Comparison of ENCODE assay signal across 8 mouse cellular contexts in the genomic region with DNA sequence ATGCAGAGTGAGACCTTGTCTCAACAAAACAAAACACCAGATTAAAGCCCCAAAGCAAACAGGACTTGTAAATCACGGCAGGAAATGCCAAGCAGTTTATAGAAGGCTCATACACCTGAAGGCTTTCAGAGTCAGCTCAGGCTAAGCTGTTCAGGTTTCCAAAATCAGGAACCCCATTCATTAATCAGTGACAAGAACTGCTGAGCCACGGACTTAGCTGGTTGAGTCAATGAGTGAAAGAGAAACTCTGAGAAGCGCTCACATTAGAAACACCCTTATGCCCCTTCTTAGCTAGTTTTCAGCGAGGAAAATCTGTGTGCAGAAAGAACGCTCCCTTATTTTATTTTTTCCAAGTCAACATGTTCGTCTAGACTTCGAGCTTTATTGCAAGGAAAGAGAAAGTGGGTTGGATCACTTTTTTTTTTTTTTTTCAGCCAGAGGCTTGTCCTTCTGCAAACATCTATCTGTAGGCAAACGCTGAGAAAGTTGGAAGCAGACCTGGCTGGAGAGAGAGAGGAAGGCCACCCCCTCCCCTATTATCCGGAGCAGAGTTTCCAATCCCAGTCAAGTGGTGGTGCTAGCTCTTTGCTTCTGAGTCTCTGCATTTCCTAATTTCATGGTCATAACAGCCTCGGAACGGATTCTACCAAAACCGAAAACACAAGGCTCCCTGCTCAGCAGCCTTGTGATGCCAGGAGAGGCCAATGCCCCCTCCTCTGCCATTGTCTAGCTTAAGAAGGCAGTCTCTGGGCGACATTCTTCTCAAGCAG. TPM values are rescaled to one million over a fixed set of nuclear protein-coding genes. Genes with fewer than 3 reads are reported as not detected.
DNase-seq lines count a peak whose midpoint lies in the region; ATAC-seq lines count a peak whose summit lies in the region.

A gene (plus strand): TSS at position 208 of the 770 bp plus-strand sequence.

- ATAC-seq in embryonic facial prominence, embryonic 15.5 days (ENCODE audit: insufficient number of reproducible peaks, low FRiP score, low TSS enrichment, low read depth): no peak
- peak; percentile 10; the same call in 1 of the 2 replicates for ATAC-seq in megakaryocyte-erythroid progenitor cell, adult 5-6 weeks (replicated peaks; ENCODE audit: low FRiP score, low TSS enrichment, poor library complexity, severe bottlenecking)

- no peaks in the 10 kb centered on the region for H3K4me1 ChIP-seq in embryonic facial prominence, embryonic 15.5 days

- H3K9me3 ChIP-seq in embryonic facial prominence, embryonic 15.5 days (replicated peaks): no peaks in the 10 kb centered on the region

- H3K27me3 ChIP-seq in embryonic facial prominence, embryonic 15.5 days: no peaks in the 10 kb centered on the region

- peak; percentile 7 to 9 for DNase-seq in frontal cortex, postnatal 36 days (ENCODE audit: low spot score in 2 of 2)
- no peak for DNase-seq in frontal cortex, postnatal 14 days (ENCODE audit: low spot score in 2 of 2)
- DNase-seq in A20 (ENCODE audit: low read depth, low spot score): peak; percentile 58
- peak; percentile 33 for DNase-seq in kidney, adult 18-20 months
- DNase-seq in c-Kit-positive CD71-positive TER-119-positive erythroid progenitor cells, embryonic 14.5 days (ENCODE audit: low spot score): no peak
- no peak for DNase-seq in right cerebral cortex, postnatal 36 days (ENCODE audit: low spot score in 2 of 2)

- H3K4me3 ChIP-seq in embryonic facial prominence, embryonic 15.5 days (replicated peaks): peak within 1 kb of the TSS; percentile 28

- no peak within 1 kb of the TSS for H3K27ac ChIP-seq in embryonic facial prominence, embryonic 15.5 days (replicated peaks)

- no peaks in the 10 kb centered on the region for H3K36me3 ChIP-seq in embryonic facial prominence, embryonic 15.5 days

- H3K9ac ChIP-seq in embryonic facial prominence, embryonic 15.5 days: no peak within 1 kb of the TSS

- peak within 1 kb of the TSS; percentile 49 for H3K4me2 ChIP-seq in embryonic facial prominence, embryonic 15.5 days (replicated peaks)

- WGBS in embryonic facial prominence, embryonic 15.5 days: 26% methylated on average over 13 of the region's 13 CpGs

RNA-seq across cellular contexts. Expression of the gene that starts here (rescaled TPM):
- polyA plus RNA-seq in embryonic facial prominence, embryonic 15.5 days (2015; fragmentation: Nextera tagmentation; extraction: Ambion mirVana): 0.29 and 0.37 TPM in 2 replicates
- total RNA-seq in megakaryocyte-erythroid progenitor cell, adult 5-6 weeks (2014; fragmentation: Nextera tagmentation): 0.40 and 2.9 TPM in 2 replicates
- total RNA-seq in megakaryocyte-erythroid progenitor cell, adult 5-6 weeks (2017): 0.65 and 0.89 TPM in 2 replicates

Comparison
In these comparisons a context has a peak if more than half of its experiments do, and no peak if none do; other contexts are left out.
1. DNase-seq: peak in frontal cortex, postnatal 36 days (2 of 2), A20 (single experiment) and kidney, adult 18-20 months (single experiment); none in frontal cortex, postnatal 14 days (0 of 2), c-Kit-positive CD71-positive TER-119-positive erythroid progenitor cells, embryonic 14.5 days (single experiment) and right cerebral cortex, postnatal 36 days (0 of 2).